Mouse (Mus musculus): ENCODE results near the gene Zfand3. TPM values are rescaled to one million over a fixed set of nuclear protein-coding genes. Genes with fewer than 3 reads are reported as not detected.

Gene Zfand3
- total RNA-seq, 2 experiments from 2014 or later, result 29.2 to 36.9 TPM

- ATAC-seq (ENCODE audit: poor library complexity, severe bottlenecking), result no peak
Measured at GRCm38 (mm10) chr17:30099670-30100069, 95.1 kb downstream of the Zfand3 start.

DNA sequence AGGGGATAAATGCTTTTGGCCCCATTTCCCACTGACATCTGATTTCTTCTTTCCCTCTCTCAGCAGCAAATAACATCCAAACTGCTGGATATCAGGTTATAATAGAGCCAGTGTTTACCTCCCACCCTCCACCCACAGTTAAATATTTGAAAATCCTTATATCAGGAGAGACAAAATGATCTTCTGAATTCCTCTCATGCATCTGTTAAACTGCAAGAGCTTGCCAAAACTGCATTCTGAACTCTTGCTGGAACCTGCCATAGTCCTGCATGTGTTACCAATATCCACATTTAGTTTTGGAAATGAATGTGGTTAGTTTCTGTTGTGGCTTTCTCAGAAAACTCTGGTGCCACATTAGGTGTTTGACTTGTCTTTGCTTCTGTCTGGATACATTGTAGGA lies 97.3 kb downstream of the Zfand3 start:
- ATAC-seq (ENCODE audit: poor library complexity, severe bottlenecking), result no peak

- ATAC-seq (ENCODE audit: poor library complexity, severe bottlenecking), result no peak
Measured at GRCm38 (mm10) chr17:30103005-30103404, 98.5 kb downstream of the Zfand3 start.

DNA sequence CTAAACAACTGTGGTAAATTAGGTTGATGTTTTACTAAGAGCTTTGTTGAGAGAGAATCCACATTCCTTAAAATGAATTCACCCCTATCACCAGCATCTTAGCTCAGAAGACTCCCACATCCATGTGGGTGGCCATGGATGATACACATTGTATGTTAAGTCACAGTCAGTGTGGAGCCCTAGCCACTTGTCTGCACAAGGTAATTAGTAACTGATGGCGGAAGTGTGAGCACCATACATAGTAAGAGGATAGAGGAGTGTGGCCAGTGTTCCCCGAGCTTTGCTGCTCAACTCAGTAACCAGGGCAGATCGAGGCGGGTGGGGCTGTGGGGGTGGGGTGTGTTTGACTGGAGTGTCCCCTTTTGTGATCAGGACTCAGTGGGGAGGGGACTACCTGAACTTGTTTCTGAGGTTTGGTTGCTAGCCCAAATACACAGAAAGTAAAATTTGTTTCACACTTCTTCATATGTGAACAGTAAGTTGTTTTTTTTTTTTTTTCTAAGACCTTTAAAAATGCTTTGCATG lies 99.2 kb downstream of the Zfand3 start:
- no peak for ATAC-seq (ENCODE audit: poor library complexity, severe bottlenecking)

GRCm38 (mm10) chr17:30105369-30105768 lies 100.8 kb downstream of the Zfand3 start:
- ATAC-seq (ENCODE audit: poor library complexity, severe bottlenecking), result no peak

DNA sequence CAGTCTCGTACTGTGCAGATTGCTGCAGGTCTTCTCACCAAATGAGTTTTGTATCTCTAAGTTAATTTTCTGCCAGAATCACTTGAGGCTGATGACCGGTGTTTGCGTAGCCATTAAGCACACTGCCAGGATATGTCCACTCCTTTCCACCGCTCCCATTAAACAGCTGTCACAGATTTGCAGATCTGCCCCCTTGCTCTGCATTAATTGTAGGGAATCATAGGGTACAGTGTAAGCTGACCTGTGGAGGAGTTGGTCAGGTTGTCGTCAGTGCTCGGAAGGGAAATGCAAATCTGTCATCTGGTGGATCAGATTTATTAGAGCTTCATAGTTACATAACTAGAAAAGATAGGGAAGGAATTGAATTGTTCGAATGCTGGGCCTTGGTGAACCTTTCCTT lies 106.1 kb downstream of the Zfand3 start:
- no peak for ATAC-seq (ENCODE audit: poor library complexity, severe bottlenecking)

DNA sequence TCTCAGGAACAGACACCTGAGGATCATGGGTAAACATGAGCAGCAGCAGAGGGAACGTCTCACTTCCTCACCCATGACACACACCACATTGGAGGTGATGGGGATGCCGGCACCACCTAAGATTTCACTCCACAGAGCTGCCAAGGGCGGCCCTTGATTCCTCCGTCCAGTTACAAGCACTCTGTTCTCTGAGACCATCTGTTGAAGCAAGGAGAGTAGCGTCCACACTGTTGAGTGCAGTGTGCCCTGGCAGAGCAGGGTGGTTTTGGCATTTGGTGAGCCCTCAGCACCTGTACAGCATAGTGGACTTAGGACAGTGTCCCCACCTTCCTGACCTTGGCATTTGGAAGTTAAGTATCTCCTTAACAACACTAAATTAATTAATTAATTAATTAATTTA lies 107.0 kb downstream of the Zfand3 start:
- no peak for ATAC-seq (ENCODE audit: poor library complexity, severe bottlenecking)

- ATAC-seq (ENCODE audit: poor library complexity, severe bottlenecking), result no peak
Measured at GRCm38 (mm10) chr17:30112080-30112479, 107.5 kb downstream of the Zfand3 start.

DNA sequence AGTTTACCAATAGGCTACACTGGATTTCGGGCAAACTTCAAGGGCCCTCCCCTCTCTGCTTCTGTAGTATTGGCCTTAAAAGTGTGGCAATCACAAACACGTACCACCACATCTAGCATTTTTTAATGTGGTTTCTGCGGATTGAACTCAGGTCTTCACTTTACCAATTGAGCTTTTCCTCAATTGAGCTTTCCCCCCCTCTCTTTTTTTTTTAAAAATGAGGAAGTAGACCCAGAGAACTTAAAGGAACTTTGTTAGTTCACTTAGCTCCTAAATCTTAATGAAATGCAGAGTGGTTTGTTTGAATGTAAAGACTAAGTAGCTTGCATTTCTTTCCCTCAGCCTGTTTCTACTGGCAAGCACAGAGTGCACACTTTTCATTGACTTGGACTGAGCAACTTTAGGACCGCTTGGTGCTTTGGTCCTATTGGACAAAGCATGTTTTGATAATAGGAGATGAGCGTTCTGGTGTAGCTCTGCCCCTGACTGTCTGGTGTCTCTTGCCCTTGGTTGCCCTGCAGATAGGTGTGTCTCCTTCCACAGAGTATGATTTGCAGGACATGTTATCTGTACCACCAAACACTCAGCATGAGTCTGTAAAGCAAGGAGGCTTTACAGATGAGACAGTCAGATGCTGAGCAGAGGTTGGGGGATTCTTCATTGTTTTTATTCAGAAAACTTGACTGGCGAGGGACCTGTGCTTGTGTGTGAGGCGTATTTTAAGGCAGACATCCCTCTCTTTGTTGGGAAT lies 108.2 kb downstream of the Zfand3 start:
- no peak for ATAC-seq (ENCODE audit: poor library complexity, severe bottlenecking)

DNA sequence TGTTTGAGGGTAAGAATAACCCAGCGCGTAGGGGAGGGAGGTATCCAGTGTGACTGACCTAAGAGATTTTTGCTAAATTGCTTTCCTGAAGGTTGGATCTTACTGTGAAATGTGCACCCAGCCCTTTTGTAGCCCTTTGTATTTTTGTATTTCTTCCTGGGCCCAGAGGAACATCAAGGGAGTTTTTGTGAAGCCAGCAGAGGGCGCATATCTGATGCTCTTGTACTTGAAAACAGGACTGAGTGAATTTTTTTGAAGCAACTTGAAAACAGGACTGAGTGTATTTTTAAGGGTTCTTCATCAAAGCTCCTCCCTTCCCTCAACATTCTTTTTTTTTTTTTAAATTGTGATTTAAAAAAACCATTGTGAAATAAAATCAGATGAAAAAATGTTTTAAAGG lies 110.2 kb downstream of the Zfand3 start:
- ATAC-seq (ENCODE audit: poor library complexity, severe bottlenecking), result no peak

DNA sequence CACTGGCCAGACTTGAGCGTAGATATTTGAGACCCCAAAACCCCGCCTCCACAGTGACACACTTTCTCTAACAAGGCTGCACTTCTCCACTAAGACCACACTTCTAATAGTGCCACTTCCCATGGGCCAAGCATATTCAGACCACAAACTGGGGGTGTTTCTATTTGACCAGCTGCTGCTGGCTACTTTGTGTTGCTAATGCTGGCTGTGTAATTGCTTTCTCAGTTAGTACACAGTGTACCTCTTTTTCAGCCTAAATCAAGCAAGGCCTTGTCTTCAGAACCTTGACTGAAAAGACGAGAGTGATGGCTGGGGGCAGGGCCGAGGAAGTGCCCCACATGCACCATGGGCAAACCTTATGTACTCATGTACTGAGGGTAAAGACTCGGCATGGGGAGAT lies 111.7 kb downstream of the Zfand3 start:
- ATAC-seq (ENCODE audit: poor library complexity, severe bottlenecking), result no peak

- ATAC-seq (ENCODE audit: poor library complexity, severe bottlenecking), result no peak
Measured at GRCm38 (mm10) chr17:30118036-30118435, 113.5 kb downstream of the Zfand3 start.

DNA sequence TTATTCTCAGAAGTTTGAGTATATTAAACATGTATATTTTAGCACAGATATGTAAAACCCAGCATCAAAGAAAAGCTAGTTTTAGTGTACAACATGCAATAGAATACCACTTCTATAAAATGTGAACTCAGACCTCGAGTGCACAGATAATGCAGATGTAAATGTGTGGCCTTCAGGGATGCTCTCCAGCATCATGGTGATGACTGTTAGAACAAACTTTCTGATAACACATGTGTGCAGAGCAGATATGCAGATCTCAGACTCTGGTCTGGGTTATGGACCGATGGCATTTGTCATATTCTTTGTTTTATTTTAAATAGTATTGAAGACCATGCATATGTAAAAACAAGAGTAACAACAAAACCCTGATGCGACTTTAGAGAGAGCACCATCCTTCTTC lies 117.7 kb downstream of the Zfand3 start:
- ATAC-seq (ENCODE audit: poor library complexity, severe bottlenecking), result no peak

DNA sequence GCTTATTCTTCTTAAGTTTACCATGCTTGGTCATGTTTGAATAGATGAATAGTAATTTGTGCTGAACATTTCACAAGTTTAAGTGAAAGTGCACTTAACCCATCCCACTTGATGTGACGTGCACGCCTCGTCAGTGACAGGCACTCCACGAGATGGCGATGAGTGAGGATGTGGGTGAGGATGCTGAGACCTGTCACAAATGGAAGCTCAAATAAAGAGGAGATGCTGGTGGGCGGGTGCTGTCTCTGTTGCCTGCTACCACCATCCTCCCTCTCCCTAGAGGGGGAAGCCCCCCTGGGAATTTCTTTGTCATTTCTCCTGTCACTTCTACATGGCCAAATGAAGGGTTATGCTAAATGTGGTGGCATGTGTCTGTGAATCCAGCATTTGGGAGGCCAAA lies 123.9 kb downstream of the Zfand3 start:
- no peak for ATAC-seq (ENCODE audit: poor library complexity, severe bottlenecking)

- ATAC-seq (ENCODE audit: poor library complexity, severe bottlenecking), result no peak
Measured at GRCm38 (mm10) chr17:30129220-30129619, 124.7 kb downstream of the Zfand3 start.

DNA sequence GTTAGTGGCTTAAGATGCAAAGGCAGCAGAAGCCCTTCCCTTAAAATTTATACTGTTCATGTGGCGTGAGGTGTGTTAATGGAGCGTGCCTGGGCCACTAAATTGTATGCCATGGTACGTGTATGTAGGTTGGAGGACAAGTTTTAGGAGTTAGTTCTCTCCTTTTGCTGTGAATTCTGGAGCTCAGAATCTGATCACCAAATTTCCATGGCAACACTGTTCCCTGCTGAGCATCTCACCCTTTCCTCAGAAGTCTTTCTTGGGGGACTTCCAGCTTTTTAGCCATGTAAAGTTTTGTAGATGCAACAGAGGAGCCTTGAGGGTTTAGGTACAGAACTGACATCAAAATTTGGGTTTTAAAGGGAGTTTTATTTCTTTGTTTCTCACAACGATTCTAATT lies 125.8 kb downstream of the Zfand3 start:
- ATAC-seq (ENCODE audit: poor library complexity, severe bottlenecking), result no peak

DNA sequence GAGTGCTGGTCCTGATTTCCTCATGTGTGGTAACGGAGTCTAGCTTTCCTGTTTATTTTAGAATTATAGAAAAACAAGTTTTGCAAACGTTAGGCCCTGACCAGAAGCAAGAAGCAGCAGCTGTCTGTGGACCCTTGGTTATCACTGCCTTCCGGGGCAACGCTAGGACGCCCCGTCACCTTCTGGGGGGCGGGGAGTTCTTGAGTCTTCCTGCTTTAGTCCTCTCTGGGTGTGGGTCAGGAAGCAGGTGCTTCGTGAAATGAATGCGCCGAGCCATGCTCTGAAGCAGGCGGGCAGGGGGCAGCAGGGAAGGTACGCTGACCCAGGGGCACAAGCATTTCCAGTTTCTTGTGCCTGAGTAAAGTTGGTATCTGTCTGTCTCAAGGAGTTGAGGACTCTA lies 129.1 kb downstream of the Zfand3 start:
- ATAC-seq (ENCODE audit: poor library complexity, severe bottlenecking), result no peak

DNA sequence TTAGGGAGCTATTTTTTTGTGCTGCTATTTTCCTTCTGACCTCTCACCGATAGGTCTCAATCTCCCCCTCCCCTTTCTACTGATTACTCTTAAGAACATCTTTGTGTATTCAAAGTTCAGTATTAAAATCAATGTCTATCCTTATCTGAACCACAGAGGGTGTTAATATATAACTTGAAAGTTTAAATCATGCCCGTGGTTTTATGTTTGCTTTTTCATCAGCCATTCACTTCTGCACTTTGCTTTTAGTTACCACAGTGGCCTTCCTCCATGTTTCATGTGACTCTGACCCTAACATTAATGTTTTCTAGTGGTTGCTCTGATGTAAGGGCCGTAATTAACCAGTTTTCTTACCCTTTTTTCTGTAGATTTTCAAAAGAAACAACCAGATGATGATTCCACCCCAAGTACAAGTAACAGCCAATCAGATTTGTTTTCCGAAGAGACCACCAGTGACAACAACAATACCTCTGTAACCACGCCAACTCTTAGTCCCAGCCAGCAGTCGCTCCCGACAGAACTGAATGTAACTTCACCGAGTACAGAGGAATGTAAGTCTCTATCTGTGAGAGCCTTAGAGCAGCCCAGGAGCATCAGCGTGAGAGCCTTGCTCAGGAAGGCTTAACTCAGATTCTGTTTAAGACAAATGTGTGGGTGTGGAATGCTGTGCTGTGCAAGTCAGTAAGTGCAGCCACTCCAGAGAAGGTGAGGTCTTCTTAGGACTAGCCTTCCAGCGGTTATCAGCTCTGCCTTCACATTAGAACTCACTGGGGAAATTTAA lies 130.6 kb downstream of the Zfand3 start:
- ATAC-seq (ENCODE audit: poor library complexity, severe bottlenecking), result no peak

DNA sequence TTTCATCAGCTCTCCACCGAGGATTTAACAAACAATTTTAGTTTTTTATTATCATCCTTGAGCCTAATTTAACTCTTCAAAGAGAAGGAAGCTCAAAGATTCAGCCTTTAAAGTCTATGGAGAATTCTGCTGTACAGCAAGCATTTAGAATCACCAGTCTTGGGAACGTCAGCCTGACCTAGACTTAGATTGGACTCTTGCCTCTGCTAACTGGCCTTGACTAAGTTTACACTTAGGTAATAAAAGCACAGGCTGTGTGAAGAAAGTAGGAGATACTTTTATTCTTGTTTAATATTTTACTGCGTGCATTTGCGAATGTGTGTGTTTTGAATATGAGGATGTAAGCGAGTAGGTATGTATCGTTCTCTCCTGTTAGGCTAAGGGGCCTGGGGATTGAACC lies 131.4 kb downstream of the Zfand3 start:
- no peak for ATAC-seq (ENCODE audit: poor library complexity, severe bottlenecking)

GRCm38 (mm10) chr17:30136684-30137083 lies 132.2 kb downstream of the Zfand3 start:
- no peak for ATAC-seq (ENCODE audit: poor library complexity, severe bottlenecking)

- no peak for ATAC-seq (ENCODE audit: poor library complexity, severe bottlenecking)
Measured at GRCm38 (mm10) chr17:30137115-30137514, 132.6 kb downstream of the Zfand3 start.

GRCm38 (mm10) chr17:30144114-30144513 lies 139.6 kb downstream of the Zfand3 start:
- ATAC-seq (ENCODE audit: poor library complexity, severe bottlenecking), result no peak

All from megakaryocyte, adult 5-6 weeks (primary cell).